Mouse (Mus musculus) brain, embryonic 14.5 days (tissue): ENCODE measurements around the gene Tnks1bp1.

Experiments used
- CTCF ChIP-seq: fragments of 200-500 bp; IDR thresholded peaks from 2 replicates; pipeline ENCODE4 v1.5.1; 2012; ENCODE audit warnings: inconsistent platforms, mild to moderate bottlenecking, moderate library complexity, borderline replicate concordance; ENCODE audit not compliant: insufficient read depth, insufficient read length; ENCODE audit errors: extremely low read depth
- POLR2A ChIP-seq: fragments of 200-500 bp; IDR thresholded peaks from 2 replicates; pipeline ENCODE4 v1.6.1; 2012; ENCODE audit warnings: mild to moderate bottlenecking, inconsistent platforms, borderline replicate concordance; ENCODE audit not compliant: poor library complexity, insufficient read depth, insufficient read length, severe bottlenecking; ENCODE audit errors: extremely low read depth

- no peak for TF ChIP-seq CTCF
- TF ChIP-seq POLR2A, result no peak
Measured at GRCm38 (mm10) chr2:85002575-85002974, 45.2 kb upstream of the Tnks1bp1 start.
